Mouse (Mus musculus) heart, postnatal 10 days (tissue): ENCODE measurements around the gene Slc16a9. TPM values are rescaled to one million over a fixed set of nuclear protein-coding genes. Genes with fewer than 3 reads are reported as not detected.

Source experiments
- DNase-seq, 2 experiments: peaks; one replicate each; pipeline ENCODE4 v3.0.0; 2021
- intact Hi-C: fragments of 180-260 bp; cut with DNase I; formaldehyde crosslinking; loops from one replicate; pipeline ENCODE4 v1.15.1; 2025
- total RNA-seq, 2 experiments: library from RNA; stranded (reverse); gene quantifications; 2 replicates each; pipeline ENCODE4 v1.2.3; 2021

Gene Slc16a9
- total RNA-seq, 2 experiments from 2014 or later = 2.5 to 3.0 TPM

- DNase-seq = peak; percentile 86 to 90
- intact Hi-C loops = loop anchor here (1.0 to 5.0 kb wide), 8 partner anchors 54 to 634 kb away; partner anchors contain the start of gene Ccdc6
Observed at GRCm38 (mm10) chr10:70296531-70297366, 51.8 kb downstream of the Slc16a9 start.

GRCm38 (mm10) chr10:70299118-70299517 is 54.2 kb downstream of the Slc16a9 start:
- no peak for DNase-seq
- intact Hi-C loops = loop anchor here (5.0 kb wide), 2 partner anchors 57 to 637 kb away; no protein-coding TSS in a partner anchor

- no peak for DNase-seq
- intact Hi-C loops = loop anchor here (5.0 kb wide), 2 partner anchors 57 to 637 kb away; no protein-coding TSS in a partner anchor
Observed at GRCm38 (mm10) chr10:70299653-70300052, 54.8 kb downstream of the Slc16a9 start.

DNA sequence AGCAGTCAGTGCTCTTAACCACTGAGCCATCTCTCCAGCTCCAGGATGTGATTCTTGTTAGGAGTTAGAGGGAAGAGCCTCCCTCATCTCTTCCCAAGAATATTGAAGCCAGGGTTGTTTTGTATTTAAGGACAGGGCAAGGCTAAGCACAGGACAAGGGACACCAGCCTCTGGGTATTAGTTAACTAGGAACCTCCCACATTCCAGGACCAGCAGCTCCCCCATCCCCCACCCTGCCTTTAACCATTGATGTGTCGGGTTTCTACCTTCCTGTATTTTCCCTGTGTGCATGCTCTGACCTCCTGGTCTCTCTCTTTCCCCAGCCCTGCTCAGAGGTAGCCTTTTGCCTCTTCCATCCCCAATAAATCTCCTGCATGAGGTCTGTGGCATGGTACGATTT is 56.3 kb downstream of the Slc16a9 start:
- intact Hi-C loops = no loop called here
- DNase-seq = no peak

GRCm38 (mm10) chr10:70303203-70303602 is 58.3 kb downstream of the Slc16a9 start:
- DNase-seq = no peak
- intact Hi-C loops = no loop called here

- intact Hi-C loops = no loop called here
- DNase-seq = no peak
Observed at GRCm38 (mm10) chr10:70305683-70306082, 60.8 kb downstream of the Slc16a9 start.

GRCm38 (mm10) chr10:70309416-70309815 is 64.5 kb downstream of the Slc16a9 start:
- intact Hi-C loops = no loop called here
- DNase-seq = no peak

- intact Hi-C loops = no loop called here
- DNase-seq = no peak
Observed at GRCm38 (mm10) chr10:70310646-70311045, 65.7 kb downstream of the Slc16a9 start.

DNA sequence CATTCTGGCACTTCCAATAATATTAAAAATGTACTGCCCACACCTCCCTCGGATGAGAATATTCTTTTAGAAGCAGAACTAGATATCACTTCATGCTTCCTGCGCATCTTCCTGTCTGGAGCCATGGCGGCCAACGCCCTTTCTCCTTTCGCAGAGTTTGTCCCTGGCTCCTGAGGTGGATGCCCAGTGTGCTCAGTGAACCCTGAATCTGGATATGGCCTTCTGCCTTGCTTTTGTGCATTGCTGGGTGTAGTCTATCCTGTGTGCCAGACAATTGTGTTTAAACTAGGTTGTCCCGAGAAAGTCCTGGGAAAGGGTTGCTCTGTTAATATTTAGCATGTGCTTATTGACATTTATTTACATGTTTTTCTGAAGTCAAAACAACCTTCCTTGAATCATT is 71.0 kb downstream of the Slc16a9 start:
- no peak for DNase-seq
- intact Hi-C loops = loop anchor here (5.0 kb wide), 3 partner anchors 191 to 901 kb away; no protein-coding TSS in a partner anchor

DNA sequence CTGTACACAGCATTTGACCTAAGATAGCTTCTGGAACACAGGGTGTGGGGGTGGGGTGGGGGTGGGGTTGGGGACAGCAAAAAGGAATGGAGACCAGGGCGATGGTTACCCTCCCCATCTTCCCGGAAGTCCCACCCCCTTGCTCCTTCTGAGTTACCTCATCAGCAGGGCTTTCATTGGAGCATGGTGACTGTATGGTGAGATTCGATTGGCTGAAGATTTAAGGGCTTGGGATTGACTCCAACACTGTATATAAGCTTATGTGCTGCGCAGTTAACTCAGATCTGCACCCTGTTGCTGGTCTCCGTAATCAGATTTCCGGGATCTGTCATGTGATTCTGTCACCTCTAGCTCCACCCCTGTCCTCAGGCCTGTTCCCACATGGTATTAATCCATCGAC is 72.0 kb downstream of the Slc16a9 start:
- intact Hi-C loops = loop anchor here (5.0 kb wide), 3 partner anchors 190 to 900 kb away; no protein-coding TSS in a partner anchor
- no peak for DNase-seq

GRCm38 (mm10) chr10:70317394-70317965 is 72.6 kb downstream of the Slc16a9 start:
- no peak for DNase-seq
- intact Hi-C loops = loop anchor here (5.0 kb wide), 3 partner anchors 190 to 900 kb away; no protein-coding TSS in a partner anchor

GRCm38 (mm10) chr10:70318630-70319029 is 73.7 kb downstream of the Slc16a9 start:
- intact Hi-C loops = loop anchor here (1.0 to 5.0 kb wide), 5 partner anchors 189 to 899 kb away; no protein-coding TSS in a partner anchor
- peak; percentile 61 to 79 for DNase-seq

- intact Hi-C loops = no loop called here
- no peak for DNase-seq
Observed at GRCm38 (mm10) chr10:70325518-70325917, 80.6 kb downstream of the Slc16a9 start.

- DNase-seq = no peak
- intact Hi-C loops = no loop called here
Observed at GRCm38 (mm10) chr10:70327331-70327730, 82.4 kb downstream of the Slc16a9 start.

DNA sequence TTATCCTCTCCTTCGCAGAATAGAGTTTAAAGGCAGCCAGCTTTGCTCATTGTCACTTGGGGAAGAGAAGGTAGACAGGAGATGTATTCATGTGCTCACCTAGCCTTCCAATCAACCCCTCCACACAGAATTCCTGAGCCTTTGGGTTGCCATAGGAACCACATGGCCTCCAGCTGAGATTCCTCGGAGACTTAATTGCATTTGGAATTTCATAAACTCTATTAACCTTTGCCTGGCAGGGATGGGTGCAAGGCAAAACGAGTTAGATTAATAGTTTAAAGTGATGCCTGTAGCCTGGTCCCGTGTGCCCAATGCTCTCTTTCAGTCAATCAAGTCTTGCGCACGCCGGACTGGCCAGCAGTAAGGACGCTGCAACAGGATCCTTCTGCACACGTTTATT is 83.2 kb downstream of the Slc16a9 start:
- DNase-seq = no peak
- intact Hi-C loops = no loop called here

Other genes starting within 250 kb of the Slc16a9 start
- 10 to 100 TPM; 33.9 to 36.9 TPM for gene Ccdc6, start 148.0 kb upstream of the Slc16a9 start, total RNA-seq
- under 1 TPM; 0.91 to 0.92 TPM for gene Mrln, start 40.4 kb upstream of the Slc16a9 start, total RNA-seq
- 1 to 10 TPM; 6.9 to 8.9 TPM for gene Fam13c, start 195.4 kb downstream of the Slc16a9 start, total RNA-seq